Comparison of ENCODE assay signal across 7 mouse cellular contexts in the genomic region with DNA sequence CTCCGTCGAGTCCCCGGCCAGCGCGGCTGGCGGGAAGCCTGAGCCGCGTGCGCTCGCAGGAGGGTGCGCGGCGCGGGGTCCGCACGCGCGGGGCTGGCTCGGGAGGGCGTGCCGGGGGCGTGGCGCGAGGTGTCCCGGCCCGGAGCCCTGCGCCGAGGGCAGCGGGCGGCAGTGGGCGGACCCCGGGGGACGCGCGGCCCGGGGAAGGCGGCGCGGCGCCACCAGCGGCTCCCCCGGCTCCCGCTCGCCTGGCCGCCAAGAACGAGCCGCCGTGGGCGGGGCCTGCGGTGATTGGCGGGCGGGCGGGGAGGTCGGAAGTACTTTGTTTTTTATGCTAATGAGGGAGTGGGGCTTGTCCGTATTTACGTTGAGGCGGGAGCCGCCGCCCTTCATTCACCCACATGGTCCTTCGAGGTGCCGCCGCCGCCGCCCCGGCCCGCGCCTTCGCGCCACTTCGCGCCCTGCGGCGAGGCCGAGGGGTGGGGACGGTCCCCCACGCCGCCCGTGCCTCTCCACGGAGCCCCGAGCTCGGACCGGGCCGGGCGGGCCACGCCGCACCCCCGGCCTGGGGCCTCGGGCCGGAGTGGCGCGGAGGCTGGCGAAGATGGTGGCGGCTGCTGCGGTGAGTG. TPM values are rescaled to one million over a fixed set of nuclear protein-coding genes. Genes with fewer than 3 reads are reported as not detected.
DNase-seq lines count a peak whose midpoint lies in the region; ATAC-seq and TF ChIP-seq lines count a peak whose summit lies in the region.

No protein-coding gene starts in this region.

- intact Hi-C loops in left cerebral cortex, postnatal 4 days (cut with DNase I), result no loop called here

- H3K9me3 ChIP-seq in midbrain, embryonic 12.5 days, result no peaks in the 10 kb centered on the region

- no peaks in the 10 kb centered on the region for H3K4me1 ChIP-seq in cortical plate, adult 2 months (ENCODE audit: control insufficient read depth, insufficient read depth, low read length)
- H3K4me1 ChIP-seq in midbrain, embryonic 12.5 days, result peaks cover 18% of the 10 kb centered on the region

- H3K36me3 ChIP-seq in midbrain, embryonic 12.5 days, result peaks cover 24% of the 10 kb centered on the region

- H3K4me2 ChIP-seq in midbrain, embryonic 12.5 days (replicated peaks), result peak overlapping the region; percentile 81

- H3K27me3 ChIP-seq in midbrain, embryonic 12.5 days, result peaks cover 12% of the 10 kb centered on the region

- TF ChIP-seq POLR2A in cortical plate, adult 2 months (IDR thresholded peaks at IDR 0.05; ENCODE audit: extremely low read depth, insufficient read depth, low read length), result no peak

- H3K4me3 ChIP-seq in cortical plate, adult 2 months (ENCODE audit: insufficient read depth, low read length), result peak overlapping the region; percentile 52
- H3K4me3 ChIP-seq in midbrain, embryonic 12.5 days, result peak overlapping the region; percentile 98

- no peak for TF ChIP-seq CTCF in cortical plate, adult 2 months (IDR thresholded peaks at IDR 0.05; ENCODE audit: extremely low read depth, insufficient read depth, low read length)

- ATAC-seq in inflammation-experienced regulatory T-cells, adult 6 months, result peak; percentile 74
- ATAC-seq in midbrain, embryonic 12.5 days (ENCODE audit: low FRiP score, low read depth), result peak; percentile 86

- H3K9ac ChIP-seq in midbrain, embryonic 12.5 days (replicated peaks), result peak overlapping the region; percentile 99

- under 1% methylated on average over 80 of the region's 94 CpGs for WGBS in midbrain, embryonic 12.5 days

- DNase-seq in adrenal gland, adult (ENCODE audit: inconsistent age in 2 of 2, low spot score in 1 of 2), result peak; percentile 90 to 96
- DNase-seq in gastrocnemius, postnatal 10 days, result peak; percentile 79
- peak; percentile 89 for DNase-seq in left cerebral cortex, postnatal 4 days
- peak; percentile 65 for DNase-seq in skeletal muscle tissue, adult 2 months (ENCODE audit: low read depth, low spot score)

- H3K27ac ChIP-seq in cortical plate, adult 2 months (ENCODE audit: insufficient read depth, low read length), result peak overlapping the region; percentile 81
- H3K27ac ChIP-seq in midbrain, embryonic 12.5 days (replicated peaks), result peak overlapping the region; percentile 96

RNA-seq across cellular contexts. Expression of gene Gpc5, which starts 51.3 kb away (rescaled TPM):
- polyA plus RNA-seq in cortical plate, adult 2 months (2012; rRNA removed), result 48.8 and 49.6 TPM in 2 replicates
- under 1 TPM; 0.19 to 0.20 TPM for total RNA-seq in gastrocnemius, postnatal 10 days (2021)
- polyA plus RNA-seq in inflammation-experienced regulatory T-cells, adult 6 months (2017; shearing (Covaris generic)), result not detected
- 10 to 100 TPM; 26.6 to 31.1 TPM for total RNA-seq in left cerebral cortex, postnatal 4 days (2021)
- polyA plus RNA-seq in midbrain, embryonic 12.5 days (2016; fragmentation: Nextera tagmentation; extraction: Ambion mirVana), result 1.4 and 1.5 TPM in 2 replicates

Comparison
In these comparisons a context has a peak if more than half of its experiments do, and no peak if none do; other contexts are left out.
1. Peak in every context shown above with its lines: DNase-seq, ATAC-seq, H3K4me3 ChIP-seq and H3K27ac ChIP-seq.
2. RNA of gene Gpc5, which starts 51.3 kb away (polyA plus RNA-seq): 48.8 to 49.6 TPM in cortical plate, adult 2 months; 1.4 to 1.5 TPM in midbrain, embryonic 12.5 days and not detected in inflammation-experienced regulatory T-cells, adult 6 months; every median in the first group is over 10 times any median in the second.